Mouse (Mus musculus) lung, adult 2 months (tissue): ENCODE results near the gene Pigw.
A peak's percentile ranks its signal among the peaks of the same experiment; 100 is the strongest.

Experiments
- CTCF ChIP-seq: fragments of 200-500 bp; IDR thresholded peaks from 2 replicates; pipeline ENCODE4 v1.5.1; 2011; ENCODE audit warnings: mild to moderate bottlenecking, low read length, control low read depth; ENCODE audit not compliant: insufficient read depth
- POLR2A ChIP-seq: fragments of 200-500 bp; IDR thresholded peaks from 2 replicates; pipeline ENCODE4 v1.6.1; 2011; ENCODE audit warnings: low read depth, mild to moderate bottlenecking, control low read depth, low read length, borderline replicate concordance; ENCODE audit errors: extremely low read depth

- no peak for TF ChIP-seq CTCF
- TF ChIP-seq POLR2A, result peak; percentile 75
Measured at GRCm38 (mm10) chr11:84870337-84871043, 9.6 kb downstream of the Pigw start, which contains the start of gene Ggnbp2.
